Mouse (Mus musculus): Measurements from ENCODE around the gene Notum.
"Not testable (repeated sequence)": the region's sequence is repeated elsewhere in the genome, so short reads cannot be mapped to it uniquely, and the experiment has no call there.

The Notum gene

GRCm38 (mm10) chr11:120661076-120661460 is at the start of gene Notum:
Gene Notum, minus strand, starts transcription at chr11:120661175.
- no peak for DNase-seq

GRCm38 (mm10) chr11:120710672-120711071 is 49.7 kb upstream of the Notum start:
- no peak for DNase-seq

GRCm38 (mm10) chr11:120709551-120709950 is 48.6 kb upstream of the Notum start:
- DNase-seq = no peak

GRCm38 (mm10) chr11:120707969-120708368 is 47.0 kb upstream of the Notum start:
- DNase-seq = no peak

GRCm38 (mm10) chr11:120707225-120707624 is 46.2 kb upstream of the Notum start:
- no peak for DNase-seq

- no peak for DNase-seq
Measured at GRCm38 (mm10) chr11:120706120-120706519, 45.1 kb upstream of the Notum start.

- DNase-seq = no peak
Measured at GRCm38 (mm10) chr11:120704486-120705325, 43.7 kb upstream of the Notum start.

GRCm38 (mm10) chr11:120703696-120704454 is 42.9 kb upstream of the Notum start:
- DNase-seq = no peak

- DNase-seq = no peak
Measured at GRCm38 (mm10) chr11:120697741-120698140, 36.8 kb upstream of the Notum start.

- DNase-seq = no peak
Measured at GRCm38 (mm10) chr11:120696568-120696967, 35.6 kb upstream of the Notum start.

- DNase-seq = no peak
Measured at GRCm38 (mm10) chr11:120695641-120696040, 34.7 kb upstream of the Notum start.

- DNase-seq = no peak
Measured at GRCm38 (mm10) chr11:120695184-120695583, 34.2 kb upstream of the Notum start.

- DNase-seq = no peak
Measured at GRCm38 (mm10) chr11:120693461-120693860, 32.5 kb upstream of the Notum start.

- DNase-seq = no peak
Measured at GRCm38 (mm10) chr11:120692471-120693011, 31.6 kb upstream of the Notum start.

- no peak for DNase-seq
Measured at GRCm38 (mm10) chr11:120689365-120689764, 28.4 kb upstream of the Notum start.

GRCm38 (mm10) chr11:120686650-120687272 is 25.8 kb upstream of the Notum start:
- DNase-seq = no peak

GRCm38 (mm10) chr11:120684660-120685059 is 23.7 kb upstream of the Notum start:
- DNase-seq = no peak

- DNase-seq = no peak
Measured at GRCm38 (mm10) chr11:120684086-120684485, 23.1 kb upstream of the Notum start.

GRCm38 (mm10) chr11:120683536-120683935 is 22.6 kb upstream of the Notum start:
- no peak for DNase-seq

- DNase-seq = no peak
Measured at GRCm38 (mm10) chr11:120682683-120683082, 21.7 kb upstream of the Notum start.

- no peak for DNase-seq
Measured at GRCm38 (mm10) chr11:120679909-120680308, 18.9 kb upstream of the Notum start.

- no peak for DNase-seq
Measured at GRCm38 (mm10) chr11:120676951-120677350, 16.0 kb upstream of the Notum start.

GRCm38 (mm10) chr11:120675875-120676274 is 14.9 kb upstream of the Notum start:
- DNase-seq = not testable (repeated sequence)
